Mouse (Mus musculus) ES-E14 (cell line): Measurements from ENCODE around the gene Phox2a. TPM values are rescaled to one million over a fixed set of nuclear protein-coding genes. Genes with fewer than 3 reads are reported as not detected.

ENCODE experiments used
- DNase-seq: peaks from one replicate; pipeline ENCODE4 v3.0.0-alpha.2; 2013; ENCODE audit warnings: low read depth, low spot score
- H3K27ac ChIP-seq: 2 replicates; pipeline ENCODE4 v1.5.1; 2012; ENCODE audit warnings: low read depth, mild to moderate bottlenecking, low read length, moderate library complexity, mixed read lengths; ENCODE audit not compliant: poor library complexity, insufficient read depth, severe bottlenecking
- H3K36me3 ChIP-seq: 2 replicates; pipeline ENCODE4 v1.6.1; 2012; ENCODE audit warnings: mild to moderate bottlenecking, low read length, moderate library complexity, mixed read lengths; ENCODE audit not compliant: control insufficient read depth, poor library complexity, insufficient read depth, severe bottlenecking
- H3K4me1 ChIP-seq, 2 experiments: fragments of 150-350 bp in 1 of 2; sonication (generic) in 1 of 2; 2 replicates each; pipeline ENCODE4 v1.6.1; 2012; ENCODE audit warnings: low read length in 2 of 2, mild to moderate bottlenecking in 1 of 2, mixed read lengths in 1 of 2; ENCODE audit not compliant: control insufficient read depth in 2 of 2, insufficient read depth in 2 of 2, poor library complexity in 1 of 2
- H3K4me3 ChIP-seq, 2 experiments: fragments of 150-350 bp in 1 of 2; sonication (generic) in 1 of 2; 2 replicates each; pipeline ENCODE4 v1.5.1; 2012; ENCODE audit warnings: low read length in 2 of 2, low read depth in 1 of 2, mild to moderate bottlenecking in 1 of 2, mixed read lengths in 1 of 2; ENCODE audit not compliant: insufficient read depth in 1 of 2, poor library complexity in 1 of 2, severe bottlenecking in 1 of 2
- H3K9ac ChIP-seq: 2 replicates; pipeline ENCODE4 v1.6.1; 2012; ENCODE audit warnings: low read depth, mild to moderate bottlenecking, low read length, mixed read lengths; ENCODE audit not compliant: poor library complexity, insufficient read depth, severe bottlenecking
- H3K9me3 ChIP-seq: fragments of 150-350 bp; sonication (generic); 2 replicates; pipeline ENCODE4 v1.6.1; 2012; ENCODE audit warnings: low read depth, mild to moderate bottlenecking, low read length; ENCODE audit not compliant: control insufficient read depth, insufficient read depth
- CHD2 ChIP-seq: IDR thresholded peaks from 2 replicates; pipeline ENCODE4 v1.6.1; 2014; ENCODE audit warnings: mild to moderate bottlenecking, low read depth, low read length, inconsistent platforms
- HCFC1 ChIP-seq: IDR thresholded peaks from 2 replicates; pipeline ENCODE4 v1.6.1; 2012; ENCODE audit warnings: low read length, inconsistent platforms, borderline replicate concordance; ENCODE audit not compliant: insufficient read depth
- MAFK ChIP-seq: IDR thresholded peaks from 2 replicates; pipeline ENCODE4 v1.6.1; 2014; ENCODE audit warnings: mild to moderate bottlenecking, low read depth, low read length, inconsistent platforms; ENCODE audit not compliant: insufficient read depth
- ZC3H11A ChIP-seq: IDR thresholded peaks from 2 replicates; pipeline ENCODE4 v1.6.1; 2012; ENCODE audit warnings: low read depth, mild to moderate bottlenecking, inconsistent platforms, low read length, borderline replicate concordance
- ZNF384 ChIP-seq: IDR thresholded peaks from 2 replicates; pipeline ENCODE4 v1.6.1; 2012; ENCODE audit warnings: low read depth, low read length, inconsistent platforms
- in situ Hi-C, 2 experiments: fragments of 600-800 bp; cut with MboI; formaldehyde crosslinking; loops; one replicate each; pipeline ENCODE4 v1.15.1; 2025; ENCODE audit warnings: low sequenced_read_pairs in 2 of 2, inconsistent platforms in 1 of 2; ENCODE audit not compliant: unreplicated experiment in 2 of 2
- total RNA-seq: library from RNA; depleted of rRNA; stranded (reverse); fragments of 300-350 nt; gene quantifications from 2 replicates; pipeline ENCODE4 v1.2.3, GENCODE M21; 2012; rRNA removed

Phox2a gene
- total RNA-seq, result 1.1 and 1.3 TPM in 2 replicates

DNA sequence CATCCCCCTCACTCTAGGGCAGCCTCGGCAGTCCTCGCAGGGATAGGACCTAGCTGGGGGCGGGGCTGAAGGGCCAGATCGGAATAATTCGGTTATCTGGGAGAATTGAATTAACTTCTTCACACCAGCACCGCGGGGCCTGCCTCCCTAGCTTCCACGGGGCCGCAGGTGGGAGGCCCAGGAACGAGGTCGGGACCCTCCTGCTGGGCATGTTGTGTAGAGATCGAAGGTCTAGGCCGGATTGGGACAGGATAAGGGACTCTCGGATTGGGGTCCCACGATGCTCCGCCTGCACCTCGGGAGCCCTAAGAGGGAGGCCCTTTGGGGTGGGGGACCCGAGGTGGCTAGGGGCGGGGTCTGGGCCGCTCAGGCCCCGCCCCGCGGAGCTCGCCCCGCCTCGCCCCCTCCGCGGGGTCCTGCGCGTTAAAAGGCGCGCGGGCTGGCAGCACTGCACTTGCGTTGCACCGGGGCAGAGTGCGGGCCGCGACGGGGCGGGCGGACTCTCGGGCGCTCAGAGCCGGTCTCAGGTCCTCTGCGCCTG lies at the start of gene Phox2a:
Gene Phox2a (plus strand): TSS at position 453 of the 541 bp plus-strand sequence.
- H3K27ac ChIP-seq, result no peak within 1 kb of the TSS

DNA sequence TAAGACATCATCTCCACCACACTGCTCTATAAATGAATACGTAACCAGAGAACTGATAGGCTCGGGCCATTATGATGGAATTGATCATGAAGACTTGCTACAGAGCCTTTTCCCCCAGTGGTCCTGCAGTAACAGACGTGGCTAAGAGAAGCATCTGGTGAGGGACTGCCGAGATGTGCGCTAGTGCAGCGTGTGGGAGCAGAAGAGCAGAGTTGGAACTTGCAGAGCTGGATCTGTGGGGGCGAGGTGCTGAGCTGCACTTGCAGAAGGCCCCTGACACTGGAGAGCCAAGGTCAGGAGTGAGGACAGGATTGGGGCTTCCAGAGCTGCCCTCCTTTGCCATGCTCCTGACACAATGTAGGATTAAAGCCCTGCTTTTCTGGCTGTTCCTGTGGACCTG lies 48.1 kb upstream of the Phox2a start:
- Histone ChIP-seq H3K27ac (no peak overlapping the region), H3K36me3 (peaks cover 10% of the 10 kb centered on the region), H3K4me1 (no peaks in the 10 kb centered on the region), H3K9ac (no peak overlapping the region), H3K9me3 (no peaks in the 10 kb centered on the region), H3K4me3 (no peak overlapping the region)
- in situ Hi-C loops, result no loop called here
- DNase-seq, result no peak
- TF ChIP-seq CHD2 (no peak), MAFK (no peak), ZC3H11A (no peak), HCFC1 (no peak), ZNF384 (no peak)

More for the DNA sequence above, at the start of gene Phox2a:
- H3K4me1 ChIP-seq, result peaks cover 5 to 14% of the 10 kb centered on the region in 2 experiments; a peak in 3 of 4 replicates
- in situ Hi-C loops, result loop anchor here in 1 of 2 experiments (10.0 kb wide), 1 partner anchor 143 kb away; no protein-coding TSS in a partner anchor
- H3K4me3 ChIP-seq, result peak within 1 kb of the TSS; percentile 73 to 80
- no peak for TF ChIP-seq ZNF384
- TF ChIP-seq MAFK, result no peak
- TF ChIP-seq CHD2, result no peak
- TF ChIP-seq ZC3H11A, result no peak
- TF ChIP-seq HCFC1, result no peak
- peak within 1 kb of the TSS; percentile 39; the same call in 1 of the 2 replicates for H3K9ac ChIP-seq
- H3K36me3 ChIP-seq, result 0 out of 2 replicates have a peak, but pooled peaks cover 2% of the 10 kb centered on the region
- no peak for DNase-seq
- H3K9me3 ChIP-seq, result no peaks in the 10 kb centered on the region

DNA sequence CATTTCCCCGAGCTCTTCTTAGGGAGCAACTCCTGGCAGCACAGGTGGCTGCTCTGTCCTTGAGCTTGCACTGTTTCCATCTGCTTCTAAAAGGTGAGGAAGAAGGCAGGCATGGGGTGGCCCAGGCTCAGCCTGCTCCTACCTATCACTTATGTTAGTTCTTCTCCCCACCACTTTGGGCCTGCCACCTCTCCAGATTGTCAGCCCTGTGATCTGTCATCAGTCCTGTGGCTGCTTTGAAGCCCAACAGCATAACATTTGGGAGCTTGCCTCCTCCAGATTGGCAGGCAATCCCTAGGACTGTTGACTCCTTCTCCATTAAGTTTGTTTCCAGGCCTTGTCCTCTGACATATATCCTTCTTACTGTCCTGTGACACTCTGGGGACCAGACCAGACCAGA lies 46.5 kb upstream of the Phox2a start:
- peaks cover 9% of the 10 kb centered on the region for H3K36me3 ChIP-seq
- no peak for DNase-seq
- no peak overlapping the region for H3K27ac ChIP-seq
- TF ChIP-seq ZNF384 (no peak), ZC3H11A (no peak), MAFK (no peak), CHD2 (no peak), HCFC1 (no peak)
- no peak overlapping the region for H3K9ac ChIP-seq
- in situ Hi-C loops, result no loop called here
- no peaks in the 10 kb centered on the region for H3K4me1 ChIP-seq
- no peak overlapping the region for H3K4me3 ChIP-seq
- H3K9me3 ChIP-seq, result no peaks in the 10 kb centered on the region

DNA sequence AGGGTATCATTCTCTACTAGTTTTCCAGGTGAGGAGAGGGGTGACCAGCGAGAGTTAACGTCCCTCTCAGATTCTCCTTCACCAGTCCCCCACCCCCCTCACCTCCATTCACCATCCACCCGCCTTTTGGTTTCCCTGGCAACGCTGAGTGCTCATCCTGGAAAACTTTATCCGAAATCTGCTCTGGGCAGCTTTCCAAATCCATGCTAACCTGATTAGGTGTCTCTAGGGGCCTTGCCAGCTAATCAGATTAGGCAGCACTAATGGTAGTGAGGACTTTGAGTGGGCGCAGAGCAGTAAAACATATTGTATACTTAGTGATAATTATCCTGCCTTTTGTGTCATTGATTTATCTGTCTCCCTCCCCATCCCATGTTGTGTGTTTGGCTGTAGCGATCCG lies 45.4 kb upstream of the Phox2a start:
- no peaks in the 10 kb centered on the region for H3K4me1 ChIP-seq
- in situ Hi-C loops, result no loop called here
- DNase-seq, result no peak

DNA sequence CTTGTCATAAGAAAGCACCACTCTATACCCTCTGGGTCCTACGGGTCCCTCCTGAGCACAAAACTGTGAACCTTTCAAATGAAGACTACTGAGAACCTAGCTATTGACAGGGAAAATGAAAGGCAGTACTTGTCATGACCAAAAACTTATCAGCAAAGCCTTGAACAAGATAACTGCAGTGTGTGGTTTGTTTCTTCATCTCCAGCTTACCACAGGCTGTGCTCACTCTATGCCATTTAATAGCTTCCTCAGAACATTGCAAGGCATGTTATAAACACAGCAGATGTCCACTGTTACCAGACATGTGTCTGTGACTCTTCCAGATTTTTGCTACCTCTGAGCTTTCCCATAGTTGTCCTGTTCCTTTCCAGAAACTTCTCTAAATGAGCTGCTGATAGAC lies 41.1 kb upstream of the Phox2a start:
- TF ChIP-seq CHD2 (no peak), ZNF384 (no peak), HCFC1 (no peak), MAFK (no peak), ZC3H11A (no peak)
- Histone ChIP-seq H3K9ac (no peak overlapping the region), H3K27ac (no peak overlapping the region), H3K9me3 (no peaks in the 10 kb centered on the region), H3K36me3 (peaks cover 14% of the 10 kb centered on the region), H3K4me1 (no peaks in the 10 kb centered on the region), H3K4me3 (no peak overlapping the region)
- in situ Hi-C loops, result no loop called here
- DNase-seq, result no peak

More for the DNA sequence above, 45.4 kb upstream of the Phox2a start:
- H3K27ac ChIP-seq, result no peak overlapping the region
- H3K36me3 ChIP-seq, result peaks cover 8% of the 10 kb centered on the region
- TF ChIP-seq ZC3H11A, result no peak
- TF ChIP-seq HCFC1, result no peak
- TF ChIP-seq CHD2, result no peak
- no peak for TF ChIP-seq ZNF384
- no peak for TF ChIP-seq MAFK
- no peaks in the 10 kb centered on the region for H3K9me3 ChIP-seq
- H3K4me3 ChIP-seq, result no peak overlapping the region
- no peak overlapping the region for H3K9ac ChIP-seq
